Mouse (Mus musculus): Measurements from ENCODE around the gene Olfr808.

Olfr808 gene

GRCm38 (mm10) chr10:129765182-129765581 lies at the start of gene Olfr808:
Olfr808 (plus strand) TSS chr10:129765482.
- no peak for DNase-seq (ENCODE audit: low spot score in 2 of 2)

GRCm38 (mm10) chr10:129729275-129729674 lies 36.0 kb upstream of the Olfr808 start, which contains the start of gene Olfr805:
Olfr805 (minus strand) TSS chr10:129729375.
- DNase-seq (ENCODE audit: low spot score in 2 of 2) = no peak

- DNase-seq (ENCODE audit: low spot score in 2 of 2) = no peak
Measured at GRCm38 (mm10) chr10:129741821-129742220, 23.5 kb upstream of the Olfr808 start, which contains the start of gene Olfr806. Olfr806 (minus strand) TSS chr10:129741921.

GRCm38 (mm10) chr10:129757693-129758092 lies 7.6 kb upstream of the Olfr808 start, which contains the start of gene Olfr807:
Olfr807 (minus strand) TSS chr10:129757793.
- DNase-seq (ENCODE audit: low spot score in 2 of 2) = no peak

GRCm38 (mm10) chr10:129774338-129774737 lies 9.1 kb downstream of the Olfr808 start, which contains the start of gene Olfr809:
Olfr809 (plus strand) TSS chr10:129774638.
- no peak for DNase-seq (ENCODE audit: low spot score in 2 of 2)

- no peak for DNase-seq (ENCODE audit: low spot score in 2 of 2)
Measured at GRCm38 (mm10) chr10:129778123-129778522, 12.8 kb downstream of the Olfr808 start.

GRCm38 (mm10) chr10:129794817-129795216 lies 29.5 kb downstream of the Olfr808 start, which contains the start of gene Olfr810:
Olfr810 (minus strand) TSS chr10:129794917.
- DNase-seq (ENCODE audit: low spot score in 2 of 2) = no peak

- no peak for DNase-seq (ENCODE audit: low spot score in 2 of 2)
Measured at GRCm38 (mm10) chr10:129804296-129804695, 39.0 kb downstream of the Olfr808 start, which contains the start of gene Olfr811. Olfr811 (minus strand) TSS chr10:129804396.

Measured in spleen, postnatal 10 days (tissue).